Mouse (Mus musculus) MEL-GATA-1-ER (cell line): Measurements from ENCODE around the gene Pik3r5.

Source experiments
- DNase-seq: peaks from one replicate; pipeline ENCODE4 v3.0.0-alpha.2; 2012; ENCODE audit warnings: low read depth; ENCODE audit errors: extremely low read depth

Pik3r5 gene

DNA sequence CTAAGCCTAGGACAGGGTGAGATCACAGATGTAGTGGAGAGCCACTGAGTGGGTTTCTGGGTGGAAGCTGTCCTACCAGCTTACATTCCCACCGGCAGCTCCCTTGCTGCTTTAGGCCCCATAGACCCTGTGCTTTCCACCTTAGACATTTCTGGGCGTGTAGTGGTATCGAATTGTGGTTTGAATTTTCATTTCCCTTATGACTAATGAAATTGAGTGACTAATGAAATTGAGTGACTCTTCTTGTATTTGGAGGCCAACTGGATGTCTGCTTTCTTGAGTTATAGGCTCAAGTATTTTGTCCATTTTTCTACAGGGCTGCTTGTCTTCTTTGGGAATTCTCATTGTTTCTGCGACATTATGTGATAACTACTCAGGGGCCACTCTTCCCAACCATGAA lies 14.6 kb downstream of the Pik3r5 start:
- DNase-seq: no peak

DNA sequence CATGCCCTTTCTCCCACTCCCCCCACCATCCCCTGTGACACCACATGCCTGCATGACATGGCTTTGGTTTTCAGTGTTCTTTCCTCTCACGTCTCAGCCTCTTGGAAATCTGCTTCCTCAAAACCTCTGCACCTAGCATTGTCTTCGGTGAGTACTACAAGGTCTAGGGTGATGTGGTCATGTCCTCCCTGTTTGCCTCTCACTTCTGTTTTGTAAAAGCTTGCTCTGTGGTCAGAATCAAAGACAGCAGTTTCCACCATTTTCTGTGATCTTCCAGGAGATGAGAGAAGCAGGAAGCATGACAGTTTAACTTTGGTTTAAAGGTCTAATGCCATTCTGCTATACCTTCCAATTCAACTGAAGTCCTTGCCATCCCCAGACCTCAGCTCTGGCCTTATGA lies 15.3 kb downstream of the Pik3r5 start:
- no peak for DNase-seq

DNA sequence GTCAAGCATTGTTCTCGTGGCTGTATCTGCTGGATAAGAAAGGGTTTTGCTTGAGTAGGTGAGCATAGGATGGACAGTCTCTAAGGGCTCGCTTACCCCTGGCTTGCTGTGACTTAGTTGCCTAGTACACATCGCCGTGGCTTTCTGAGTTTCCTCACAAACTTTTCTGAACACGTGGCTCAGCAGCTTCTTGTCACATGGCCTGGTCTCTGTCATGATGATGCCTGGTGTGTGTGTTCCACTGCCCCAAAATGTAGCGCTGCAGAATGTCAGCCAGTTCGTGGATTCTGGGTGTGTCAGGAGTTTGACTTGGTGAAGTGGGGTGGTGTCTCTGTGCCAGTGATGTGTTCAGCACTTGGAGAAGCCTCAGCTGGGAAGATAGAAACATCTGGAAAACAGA lies 16.4 kb downstream of the Pik3r5 start:
- no peak for DNase-seq

DNA sequence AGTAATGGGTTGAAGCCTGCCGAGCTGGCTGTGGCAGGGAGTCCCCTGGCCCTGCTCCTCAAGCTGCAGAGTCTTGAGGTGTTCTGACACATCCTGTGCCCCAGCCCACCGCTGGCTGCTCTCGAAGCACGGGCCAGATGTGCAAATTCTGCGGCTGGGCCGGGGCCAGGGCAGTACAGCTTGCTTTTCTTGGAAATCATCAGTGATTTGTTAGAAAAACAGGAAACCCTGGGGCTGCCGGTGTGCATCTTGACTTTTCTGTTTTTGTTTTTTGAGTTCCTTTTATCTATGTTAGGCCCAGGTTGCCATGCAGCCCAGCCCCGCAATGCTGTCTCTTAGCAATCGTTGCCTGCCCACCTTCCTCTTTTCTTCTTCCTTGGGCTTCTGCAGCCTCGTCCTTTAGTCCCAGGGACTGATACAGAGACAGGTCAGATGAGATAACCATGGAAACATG lies 19.4 kb downstream of the Pik3r5 start:
- peak; percentile 17 for DNase-seq

DNA sequence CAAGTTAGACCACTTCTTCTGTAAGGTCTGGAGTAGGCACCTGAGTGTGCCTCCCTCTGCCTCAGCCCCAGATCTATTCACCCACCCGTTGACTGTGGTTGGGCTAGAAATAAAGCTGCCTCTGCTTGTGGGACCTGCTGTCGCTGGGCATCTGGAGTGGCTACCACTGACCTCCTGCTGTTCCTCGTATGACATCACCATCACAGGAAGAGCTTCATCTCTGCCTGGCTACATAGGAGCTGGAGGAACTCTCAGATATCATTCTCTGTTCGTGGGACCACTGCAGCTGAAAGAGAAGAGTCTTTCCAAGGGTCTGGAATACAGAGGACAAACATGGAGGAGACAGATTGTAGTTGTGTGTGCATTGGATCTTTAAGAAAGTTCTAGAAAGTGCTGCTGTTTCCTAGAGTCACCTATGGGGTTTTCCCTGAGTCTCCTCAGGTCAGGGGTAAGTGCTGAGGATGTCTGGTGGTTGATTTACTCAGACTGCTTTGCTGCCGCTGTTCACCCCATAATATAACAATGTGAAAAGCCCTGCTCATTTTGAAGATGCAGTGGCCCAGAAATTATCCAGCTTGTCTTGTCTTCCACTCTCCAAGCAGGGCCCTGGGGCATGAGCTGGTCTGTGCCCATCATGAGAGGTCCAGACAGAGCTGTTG lies 20.0 kb downstream of the Pik3r5 start:
- no peak for DNase-seq

DNA sequence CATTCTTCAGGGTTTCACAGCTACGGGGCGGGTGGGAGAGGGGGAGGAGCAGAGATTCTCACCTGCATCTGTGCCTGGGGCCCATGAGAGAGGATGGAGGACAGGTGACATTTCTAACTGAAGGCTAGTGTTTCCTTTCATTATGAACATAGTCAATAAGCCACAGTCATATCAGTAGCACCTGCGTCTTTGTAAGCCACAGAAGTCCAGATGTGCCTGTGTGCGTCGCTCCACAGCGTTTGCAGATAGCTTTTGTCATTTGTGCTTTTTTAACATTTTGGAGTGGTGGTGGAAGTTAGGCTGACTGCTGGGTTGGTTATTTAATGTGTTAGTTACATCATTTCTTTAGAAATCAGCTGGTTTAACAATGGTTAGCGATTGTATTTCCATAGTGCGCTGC lies 20.8 kb downstream of the Pik3r5 start:
- DNase-seq: no peak

DNA sequence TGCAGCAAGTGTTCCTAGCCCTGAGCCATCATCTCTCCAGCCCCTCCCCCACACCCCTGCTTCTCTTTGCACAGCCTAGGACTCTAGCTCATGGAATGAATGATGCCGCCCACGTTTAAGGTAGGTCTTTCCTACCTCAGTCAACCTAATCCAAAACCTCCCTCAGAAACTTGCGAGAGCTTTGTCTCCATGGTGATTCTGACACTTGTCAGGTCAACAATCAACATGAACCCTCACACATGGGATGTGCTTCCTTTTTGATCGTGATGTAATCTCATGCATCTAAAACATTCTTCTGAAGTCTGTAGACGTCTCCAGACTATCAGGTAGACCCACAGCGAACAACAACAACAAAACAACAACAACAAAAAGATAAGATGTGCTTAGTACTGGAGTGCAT lies 21.4 kb downstream of the Pik3r5 start:
- no peak for DNase-seq

DNA sequence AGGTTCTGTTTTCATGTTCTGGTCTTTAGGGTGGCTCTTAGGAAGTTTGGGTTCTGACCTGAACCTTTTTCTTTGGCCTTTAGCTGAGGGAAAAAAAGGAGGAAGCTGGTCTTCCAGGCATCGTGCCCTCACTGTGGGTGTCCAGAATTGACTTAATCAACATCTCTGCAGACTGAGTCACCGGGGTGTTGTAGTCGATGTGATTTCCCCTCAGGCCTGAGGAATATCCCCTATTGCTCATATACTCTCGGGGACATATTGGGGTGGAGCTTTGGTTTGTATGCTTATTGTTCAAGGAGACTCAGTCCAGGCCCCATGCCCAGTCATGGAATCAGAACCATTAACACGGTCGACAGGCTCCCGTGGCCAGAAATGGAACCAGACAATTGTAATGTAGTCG lies 26.2 kb downstream of the Pik3r5 start:
- no peak for DNase-seq

DNA sequence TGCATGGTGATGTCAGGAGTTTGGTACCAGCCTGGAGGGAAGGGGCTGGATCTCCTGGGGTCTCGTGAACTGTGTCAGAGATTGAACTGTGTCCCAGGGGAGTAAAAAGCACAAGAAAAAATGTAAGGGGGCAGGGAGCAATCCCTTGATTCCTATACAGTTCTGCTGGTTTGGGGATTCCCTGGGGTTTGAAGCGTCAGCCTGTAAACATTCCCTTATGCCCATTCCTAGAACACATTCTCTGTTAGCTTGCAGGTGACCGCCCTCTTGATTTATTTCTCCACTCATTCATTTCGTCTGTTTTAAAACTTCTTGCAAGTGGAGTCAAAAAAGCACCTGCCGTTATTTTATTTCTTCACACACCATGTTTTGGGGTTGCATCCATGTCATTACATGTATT lies 27.1 kb downstream of the Pik3r5 start:
- DNase-seq: no peak

DNA sequence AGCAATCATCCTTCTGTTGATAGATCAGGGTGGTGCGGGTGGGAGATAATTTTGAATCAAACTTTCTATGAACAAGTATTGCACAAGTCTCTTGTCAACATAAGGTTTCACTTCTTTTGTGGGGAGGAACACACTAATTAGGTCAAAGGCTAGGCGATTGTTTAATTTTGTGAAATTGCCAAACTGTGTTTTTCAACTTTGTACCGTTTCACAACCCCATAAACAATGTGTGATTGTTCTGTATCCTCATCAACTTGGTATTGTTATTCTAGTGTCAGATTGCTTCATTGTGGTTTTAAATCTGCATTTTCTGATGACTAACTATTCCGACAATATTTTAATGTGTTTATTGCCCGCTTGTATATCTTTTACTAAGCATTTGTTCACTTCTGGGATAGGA lies 27.6 kb downstream of the Pik3r5 start:
- no peak for DNase-seq

DNA sequence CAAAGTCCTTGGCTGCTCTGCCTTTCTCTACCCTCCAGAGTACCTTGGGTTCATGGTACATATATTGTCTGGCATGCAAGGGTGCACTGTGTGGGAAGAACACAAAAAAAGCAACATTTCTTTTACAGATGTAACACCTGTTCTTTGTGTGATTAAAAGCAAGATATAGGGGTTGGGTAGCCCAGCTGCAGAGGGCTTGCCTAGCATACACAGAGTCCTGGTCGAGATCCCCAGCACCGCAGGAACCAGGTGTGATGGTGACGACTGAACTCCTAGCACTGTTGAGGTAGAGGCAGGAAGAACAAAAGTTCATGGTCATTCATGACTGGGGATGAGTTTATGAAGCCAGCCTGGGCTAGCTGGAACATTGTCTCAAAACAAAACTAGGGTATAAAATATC lies 30.8 kb downstream of the Pik3r5 start:
- no peak for DNase-seq

DNA sequence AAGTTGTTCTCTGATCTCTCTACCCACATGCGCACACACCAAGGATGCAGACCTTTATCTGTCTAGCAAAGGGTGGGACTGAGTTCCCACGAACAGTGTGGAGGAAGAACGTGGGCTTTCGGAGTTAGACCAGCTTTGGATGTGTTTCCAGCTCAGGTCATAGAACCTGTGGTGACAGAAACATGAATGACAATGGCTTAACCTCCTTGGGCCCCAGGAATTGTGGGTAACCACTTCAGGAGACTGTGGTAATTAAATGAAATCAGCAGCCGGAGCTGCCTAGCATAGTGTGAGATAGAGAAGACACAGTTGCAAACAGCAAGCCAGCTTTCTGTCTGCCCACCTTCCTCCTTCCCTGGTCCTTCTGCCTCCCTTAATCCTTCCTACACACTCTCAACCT lies 32.3 kb downstream of the Pik3r5 start:
- no peak for DNase-seq

DNA sequence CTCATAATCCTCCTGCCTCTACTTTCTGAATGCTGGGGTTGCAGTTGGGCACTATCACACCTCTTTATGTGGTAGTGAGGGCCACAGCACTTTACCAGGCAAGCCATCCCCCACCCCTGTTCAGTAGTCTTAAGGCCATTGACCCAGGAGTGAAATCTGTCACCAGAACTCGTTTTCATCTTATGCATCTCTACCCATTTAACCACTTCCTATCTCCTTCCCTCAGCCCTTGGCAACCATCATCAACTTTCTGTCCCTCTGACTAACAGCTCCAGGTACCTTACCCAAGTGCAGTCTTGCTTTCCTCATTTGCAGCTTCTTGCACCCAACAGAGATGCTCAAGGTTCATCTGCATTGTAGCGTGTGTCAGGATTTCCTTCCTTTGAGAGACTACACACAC lies 33.2 kb downstream of the Pik3r5 start:
- no peak for DNase-seq

DNA sequence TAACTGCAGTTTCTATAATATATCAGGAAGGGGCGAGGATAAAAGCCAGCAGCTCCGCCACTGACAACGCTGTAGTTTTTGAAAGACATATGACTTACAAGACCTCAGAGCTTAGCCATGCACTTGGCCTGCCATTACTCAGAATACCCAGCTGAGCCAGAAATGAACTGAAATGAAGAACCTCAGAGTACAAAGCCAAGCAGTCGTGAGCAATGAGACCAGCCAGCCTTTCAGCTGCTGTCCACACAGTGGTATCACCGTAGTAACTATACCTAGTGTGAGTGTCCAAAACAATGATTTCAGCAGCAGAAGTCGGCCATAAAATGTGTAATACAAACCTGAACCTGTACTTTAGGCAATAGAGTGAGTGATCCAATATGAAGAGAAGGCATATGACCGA lies 35.5 kb downstream of the Pik3r5 start:
- no peak for DNase-seq

DNA sequence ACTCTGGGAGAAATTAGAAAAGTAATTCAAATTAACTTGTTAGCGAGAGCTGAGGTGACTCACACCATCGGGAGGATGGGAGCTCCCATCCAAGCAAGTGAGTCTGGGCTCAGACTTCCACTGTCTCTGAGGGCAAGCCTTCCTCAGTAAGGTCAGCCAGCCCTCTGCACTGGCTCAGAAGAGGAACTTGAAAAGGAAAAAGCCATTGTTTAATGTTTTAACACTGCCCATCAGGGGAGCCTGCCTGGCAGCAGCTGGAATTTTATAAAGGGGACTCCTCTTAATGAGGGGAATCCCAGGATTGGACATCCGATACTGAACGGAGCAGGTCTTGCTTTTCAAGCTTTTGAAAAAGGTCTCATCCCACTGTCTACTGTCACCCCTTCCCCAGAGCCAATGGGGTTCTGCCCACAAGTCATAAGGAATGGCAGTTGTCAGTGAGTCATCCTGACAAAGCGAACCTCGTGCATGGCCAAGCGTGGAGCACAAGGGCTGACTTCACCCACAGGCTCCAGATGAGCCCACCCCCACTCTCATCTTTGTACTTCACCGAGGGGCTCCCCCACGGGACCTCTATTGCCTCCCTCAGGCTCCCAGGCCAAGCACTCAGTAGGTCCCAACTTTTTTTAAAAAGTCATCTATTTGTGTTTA lies 36.2 kb downstream of the Pik3r5 start:
- no peak for DNase-seq

DNA sequence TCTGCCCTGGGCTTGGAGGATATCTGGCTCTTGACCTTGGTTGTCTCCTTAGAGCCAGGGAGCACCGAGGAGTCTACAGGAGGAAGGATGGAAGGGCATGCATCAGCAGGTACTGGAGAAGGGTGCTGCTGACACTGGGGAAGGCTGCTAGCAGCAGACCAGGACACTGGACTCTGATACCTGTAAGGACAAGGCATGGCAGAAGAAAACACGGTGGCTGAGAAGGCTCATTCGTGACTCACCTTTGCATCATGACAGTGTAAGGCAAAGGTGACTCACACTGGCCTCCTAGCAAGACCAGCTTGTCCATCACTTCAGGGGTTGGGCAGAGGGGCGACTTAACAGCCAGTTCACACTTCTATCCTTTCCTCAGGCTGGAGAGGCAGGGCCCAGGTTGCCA lies 37.0 kb downstream of the Pik3r5 start:
- DNase-seq: no peak

DNA sequence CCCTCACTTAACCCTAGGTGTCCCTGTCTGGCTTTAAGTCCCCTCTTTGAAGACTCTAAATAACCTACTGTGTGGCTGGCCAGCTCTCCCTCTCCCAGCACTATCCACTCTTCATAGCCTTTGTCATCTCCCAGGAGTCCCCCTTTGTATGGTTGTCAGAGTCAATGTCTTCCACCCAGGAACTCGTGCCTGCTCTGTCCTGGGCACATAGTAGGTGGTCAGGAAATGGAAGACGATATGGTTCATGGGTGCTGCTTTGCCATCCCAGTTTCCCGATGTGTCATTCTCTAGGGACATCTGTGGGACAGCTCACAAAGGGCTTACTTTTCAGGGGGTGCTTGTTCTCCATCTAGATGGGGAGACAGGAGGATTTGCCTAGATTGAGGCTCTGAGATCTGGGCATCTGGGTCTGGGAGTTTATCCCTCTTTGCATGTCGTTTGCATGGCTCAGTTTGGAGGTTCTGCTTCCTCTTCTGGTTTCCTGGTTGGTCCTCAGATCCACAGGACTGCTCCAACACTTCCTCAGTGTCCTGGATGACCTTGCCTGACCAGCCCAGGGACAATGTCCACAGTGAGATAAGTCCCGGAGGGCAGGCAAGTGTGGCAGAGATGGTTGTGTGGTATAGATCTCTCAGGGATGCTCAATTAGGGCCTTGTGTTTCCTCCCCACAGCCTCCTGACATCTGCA lies 40.4 kb downstream of the Pik3r5 start:
- no peak for DNase-seq

DNA sequence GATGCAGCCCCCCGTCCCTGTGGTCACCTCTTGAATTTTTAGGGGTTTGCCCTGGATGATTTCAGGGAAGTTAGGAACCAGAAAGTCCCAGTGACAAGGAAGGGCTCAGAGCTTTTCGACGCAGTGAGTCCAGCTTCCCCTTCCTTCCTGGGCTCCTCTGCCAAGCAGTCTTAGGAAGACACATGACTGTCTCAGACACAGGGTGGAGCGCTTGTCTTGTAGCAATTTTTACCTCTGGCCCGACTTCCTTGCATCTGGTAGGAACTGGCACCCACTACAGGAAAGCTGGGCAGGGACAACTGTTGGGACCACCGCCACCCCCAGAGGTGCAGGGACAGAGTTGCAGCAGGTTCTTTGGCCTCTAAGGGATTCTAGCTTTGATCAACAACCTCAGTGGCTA lies 42.7 kb downstream of the Pik3r5 start:
- no peak for DNase-seq

DNA sequence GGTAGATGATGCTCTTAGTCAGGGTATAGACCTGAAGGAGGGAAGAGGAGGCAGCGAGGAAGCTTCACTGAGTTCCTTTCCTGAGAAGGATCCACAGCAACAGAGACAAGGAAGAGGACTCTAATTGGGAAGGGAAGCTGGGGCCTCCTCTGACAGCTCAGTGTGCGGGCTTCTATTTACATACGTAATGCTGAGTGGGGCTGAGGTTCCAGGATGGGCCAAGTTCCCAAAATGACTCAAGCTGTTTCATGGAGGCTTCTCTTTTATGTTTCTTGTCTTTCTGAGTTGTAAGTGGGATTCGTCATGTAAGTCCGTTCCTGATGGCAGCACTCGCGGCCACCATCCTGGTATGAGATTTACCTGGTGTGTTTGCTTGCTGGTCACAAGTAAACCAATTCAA lies 43.8 kb downstream of the Pik3r5 start:
- DNase-seq: no peak

DNA sequence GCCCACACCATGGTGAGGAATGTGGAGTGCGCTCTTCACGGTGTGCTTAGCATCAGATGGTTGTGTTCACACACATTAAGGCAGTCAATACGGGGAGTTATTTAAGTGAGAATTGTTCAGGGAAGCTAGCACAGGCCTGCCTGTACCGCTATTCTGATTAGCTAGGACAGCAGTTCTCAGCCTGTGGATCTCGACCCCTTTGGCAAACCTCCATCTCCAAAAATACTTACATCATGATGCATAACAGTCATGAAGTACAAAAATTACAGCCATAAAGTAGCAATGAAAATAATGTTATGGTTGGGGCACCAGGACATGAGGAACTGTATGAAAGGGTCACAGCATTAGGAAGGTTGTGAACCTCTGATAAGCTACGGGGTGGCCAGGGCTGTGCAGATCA lies 45.7 kb downstream of the Pik3r5 start:
- no peak for DNase-seq

DNA sequence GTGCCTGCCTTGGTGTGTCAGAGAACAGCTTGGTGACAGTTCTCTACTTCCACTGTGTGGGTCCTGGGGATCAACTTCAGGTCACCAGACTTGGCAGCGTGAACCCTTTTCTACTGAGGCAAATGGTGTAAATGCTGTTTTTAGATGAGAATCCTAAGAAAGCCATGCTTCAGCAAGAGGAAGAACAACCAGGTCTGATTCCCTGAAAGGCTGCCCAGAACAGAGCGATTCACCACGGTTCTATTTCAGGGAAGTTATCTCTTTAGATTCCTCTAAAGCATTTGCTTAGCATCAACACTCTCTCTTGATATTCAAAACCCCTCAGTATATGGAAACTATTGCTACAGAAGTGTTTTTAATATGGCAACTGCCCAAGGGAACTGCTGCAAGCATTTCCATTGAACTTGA lies 46.7 kb downstream of the Pik3r5 start:
- DNase-seq: no peak

DNA sequence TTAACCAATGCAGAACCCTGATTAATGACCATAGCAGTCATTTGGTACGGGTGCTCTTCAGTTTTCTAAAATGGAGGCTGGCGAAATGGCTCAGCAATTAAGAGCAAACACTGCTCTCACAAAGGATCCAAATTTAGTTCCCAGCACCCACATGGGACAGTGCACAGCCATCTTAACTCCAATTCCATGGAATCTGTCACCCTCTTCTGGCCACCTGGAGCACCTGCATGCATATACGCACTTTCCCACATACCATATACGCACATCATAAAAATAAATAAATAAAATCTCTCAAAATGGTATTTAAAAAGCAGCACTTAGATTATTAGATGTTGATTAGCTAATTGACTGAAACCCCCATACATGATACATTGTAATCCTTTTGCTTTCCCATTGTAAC lies 48.7 kb downstream of the Pik3r5 start:
- no peak for DNase-seq

DNA sequence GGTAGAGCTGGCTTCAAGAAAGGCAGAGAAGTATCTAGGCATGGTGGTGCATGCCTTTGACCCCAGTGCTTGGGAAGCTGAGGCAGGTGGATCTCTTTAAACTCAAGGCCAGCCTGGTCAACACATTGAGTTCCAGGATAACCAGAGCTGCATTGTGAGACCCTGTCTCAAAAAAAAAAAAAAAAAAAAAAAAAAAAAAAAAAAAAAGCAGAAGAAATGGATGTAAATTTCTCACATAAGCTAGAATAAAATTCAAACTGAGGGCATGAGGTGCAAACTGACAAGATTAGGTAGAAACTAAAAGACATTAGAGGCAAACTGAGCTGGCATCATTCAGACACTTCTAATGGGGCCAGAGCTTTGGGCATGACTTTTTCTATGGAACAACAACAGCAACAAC lies 50.1 kb downstream of the Pik3r5 start:
- DNase-seq: no peak
